Mouse (Mus musculus) heart, postnatal 0 days (tissue): ENCODE measurements around the gene Srebf2.

Experiments used
- CTCF ChIP-seq: IDR thresholded peaks from 2 replicates; pipeline ENCODE4 v1.5.1; 2016; ENCODE audit warnings: antibody characterized with exemption, control low read depth, low read depth
- EP300 ChIP-seq: IDR thresholded peaks from 2 replicates; pipeline ENCODE4 v1.6.1; 2016; ENCODE audit warnings: antibody characterized with exemption, low read depth

DNA sequence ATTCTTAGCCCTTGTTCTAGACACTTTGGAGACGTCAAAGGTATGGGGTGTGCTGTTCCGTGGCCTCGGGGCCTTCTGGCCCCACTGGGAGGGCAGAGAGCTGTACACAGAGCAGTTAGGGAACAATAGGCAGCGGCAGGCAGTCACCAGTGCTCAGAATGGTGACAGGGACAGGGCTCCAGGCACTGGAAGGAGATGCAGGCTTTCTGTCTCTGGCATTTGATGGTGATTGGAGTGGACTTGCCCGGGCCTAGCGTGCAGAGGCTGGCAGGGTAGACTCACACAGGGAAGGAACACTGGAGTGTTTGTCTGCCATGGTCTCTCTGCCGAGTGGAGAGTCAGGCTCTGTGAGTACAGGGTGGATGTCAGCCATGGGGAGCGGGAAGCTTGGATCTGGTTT is 45.6 kb downstream of the Srebf2 start:
- TF ChIP-seq EP300 (no peak), CTCF (no peak)
